Mouse (Mus musculus) megakaryocyte, embryonic 14.5 days (primary cell): ENCODE results near the gene Rtl9.

Experiments used
- FLI1 ChIP-seq: IDR thresholded peaks from 2 replicates; pipeline ENCODE4 v1.6.1; 2012; ENCODE audit warnings: low read length, inconsistent platforms, mixed read lengths
- GATA1 ChIP-seq: IDR thresholded peaks from 3 replicates; pipeline ENCODE4 v1.6.1; 2012; ENCODE audit warnings: mixed read lengths, low read length, inconsistent platforms, borderline replicate concordance

DNA sequence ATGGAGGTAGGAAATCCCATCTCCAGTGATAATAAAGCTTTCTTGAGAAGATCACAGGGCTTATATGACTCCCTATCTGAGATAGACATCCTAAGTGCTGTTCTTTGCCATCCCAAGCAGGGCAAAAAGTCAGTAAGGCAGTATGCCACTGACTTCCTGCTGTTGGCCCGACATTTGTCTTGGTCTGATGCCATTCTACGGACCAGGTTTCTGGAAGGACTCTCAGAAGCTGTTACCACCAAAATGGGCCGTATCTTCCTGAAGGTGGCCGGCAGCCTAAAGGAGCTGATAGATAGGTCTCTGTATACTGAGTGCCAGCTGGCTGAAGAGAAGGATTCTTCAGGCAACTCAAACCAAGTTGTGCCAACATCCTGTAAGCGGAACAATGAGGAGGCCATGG is 3.8 kb downstream of the Rtl9 start:
- TF ChIP-seq GATA1 (no peak), FLI1 (no peak)
